Mouse (Mus musculus) kidney, adult 2 months (tissue): Measurements from ENCODE around the gene Pgap3.

Experiments
- CTCF ChIP-seq: fragments of 200-500 bp; conservative IDR thresholded peaks from 2 replicates; pipeline ENCODE4 v1.5.1; 2011; ENCODE audit warnings: low read depth, mild to moderate bottlenecking, control low read depth, low read length, moderate library complexity, mixed read lengths; ENCODE audit not compliant: insufficient read depth, insufficient read length
- POLR2A ChIP-seq: fragments of 200-500 bp; IDR thresholded peaks from one replicate; pipeline ENCODE4 v1.6.1; 2011; ENCODE audit warnings: low read depth, low read length, control low read depth

DNA sequence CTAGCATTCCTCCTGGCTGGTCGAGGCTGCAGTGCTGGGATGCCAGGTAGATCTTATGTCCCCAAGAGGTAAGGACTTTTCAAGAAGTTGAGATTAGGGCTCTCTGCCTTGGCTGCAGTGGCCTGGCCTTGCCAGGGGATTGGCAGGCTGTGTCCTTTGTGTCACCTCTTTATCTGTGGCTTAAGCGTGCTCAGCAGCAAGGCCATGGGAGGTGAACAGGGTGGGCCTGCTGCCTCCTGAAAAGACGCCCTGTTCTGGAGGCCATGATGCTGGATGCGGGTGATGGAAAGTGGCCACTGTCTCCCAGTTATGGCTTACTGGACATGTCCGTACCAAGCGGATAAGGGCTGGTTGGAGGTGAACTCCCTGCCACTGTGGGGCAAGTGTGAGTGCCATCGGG is 20.9 kb downstream of the Pgap3 start:
- TF ChIP-seq CTCF = no peak
- TF ChIP-seq POLR2A = no peak
